Mouse (Mus musculus): ENCODE results near the gene Tmem120b. TPM values are rescaled to one million over a fixed set of nuclear protein-coding genes. Genes with fewer than 3 reads are reported as not detected.

Tmem120b gene
- total RNA-seq, 2 experiments from 2014 or later: 11.1 to 11.7 TPM

DNA sequence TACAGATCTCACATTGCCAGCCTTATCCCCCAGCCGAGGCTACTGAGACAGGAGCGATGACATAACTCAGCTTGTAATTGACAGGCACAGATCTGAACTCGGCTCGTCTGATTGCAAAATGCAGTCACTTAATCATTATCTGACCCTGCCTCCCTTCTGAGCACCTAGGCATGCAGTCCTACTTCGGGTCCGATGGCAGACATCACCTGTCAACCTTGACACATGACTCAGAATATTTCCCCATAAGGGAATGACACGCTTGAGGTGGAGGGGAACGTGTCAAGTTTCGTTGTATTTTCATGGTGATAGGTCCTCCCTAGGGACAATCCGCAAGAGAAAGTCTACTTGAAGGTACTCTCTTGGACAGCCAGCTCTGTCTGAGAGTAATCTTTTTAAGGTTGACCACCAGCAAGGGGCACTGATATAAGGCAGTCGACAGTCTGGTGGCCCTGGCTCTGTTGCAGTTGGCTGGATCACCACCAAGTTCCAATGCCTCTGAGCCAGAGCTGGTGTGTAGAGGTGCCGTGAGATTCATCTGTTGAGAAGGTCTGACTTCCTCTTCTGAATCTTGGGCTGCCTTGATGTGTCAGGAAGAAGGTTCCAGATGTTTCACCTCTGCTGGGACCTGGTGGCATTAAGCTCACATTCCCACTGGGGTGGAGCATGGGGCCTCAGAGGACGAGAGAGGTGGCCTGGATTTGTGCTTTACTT lies 15.3 kb downstream of the Tmem120b start:
- intact Hi-C loops (cut with DNase I): no loop called here
- no peak for DNase-seq

DNA sequence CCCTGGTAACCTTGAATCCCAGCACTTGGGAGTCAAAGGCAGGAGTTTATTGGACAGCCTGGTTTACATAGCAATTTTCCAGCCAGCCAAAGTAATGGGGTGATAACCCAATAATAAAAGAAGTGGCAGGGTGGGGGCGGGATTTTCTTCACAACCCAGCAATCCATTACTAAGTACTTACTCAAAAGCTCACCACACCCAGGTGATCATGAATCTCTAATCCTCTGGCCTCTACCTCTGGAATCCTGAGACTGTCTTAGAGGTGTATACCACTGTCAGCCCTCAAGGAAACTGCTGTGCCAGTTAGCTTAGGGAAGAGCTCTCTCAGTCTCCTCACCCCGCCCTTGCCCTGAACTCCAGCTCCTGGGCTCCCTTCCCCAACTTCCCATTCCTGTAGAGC lies 18.3 kb downstream of the Tmem120b start:
- intact Hi-C loops (cut with DNase I): no loop called here

DNA sequence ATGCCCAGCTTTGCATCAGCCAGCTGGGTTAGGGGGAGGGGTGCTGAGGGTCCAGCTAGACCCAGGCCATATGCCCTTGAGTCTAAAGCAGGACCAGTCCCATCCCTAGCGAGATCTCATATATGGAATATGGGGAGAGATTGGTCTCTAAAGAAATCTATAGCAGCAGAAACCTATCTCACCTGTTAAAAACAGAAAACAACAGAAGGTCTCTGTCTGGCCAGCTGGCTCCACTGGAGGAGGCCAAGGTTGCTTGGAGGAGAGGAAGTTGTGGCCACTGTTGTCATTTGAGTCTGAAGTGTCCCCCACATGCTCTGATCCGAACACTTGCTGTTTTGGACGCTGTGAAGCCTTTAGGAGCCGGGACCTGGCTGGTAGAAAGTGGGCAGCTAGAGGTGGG lies 20.6 kb downstream of the Tmem120b start:
- DNase-seq: no peak
- intact Hi-C loops (cut with DNase I): no loop called here

More for the DNA sequence above, 18.3 kb downstream of the Tmem120b start:
- no peak for DNase-seq

DNA sequence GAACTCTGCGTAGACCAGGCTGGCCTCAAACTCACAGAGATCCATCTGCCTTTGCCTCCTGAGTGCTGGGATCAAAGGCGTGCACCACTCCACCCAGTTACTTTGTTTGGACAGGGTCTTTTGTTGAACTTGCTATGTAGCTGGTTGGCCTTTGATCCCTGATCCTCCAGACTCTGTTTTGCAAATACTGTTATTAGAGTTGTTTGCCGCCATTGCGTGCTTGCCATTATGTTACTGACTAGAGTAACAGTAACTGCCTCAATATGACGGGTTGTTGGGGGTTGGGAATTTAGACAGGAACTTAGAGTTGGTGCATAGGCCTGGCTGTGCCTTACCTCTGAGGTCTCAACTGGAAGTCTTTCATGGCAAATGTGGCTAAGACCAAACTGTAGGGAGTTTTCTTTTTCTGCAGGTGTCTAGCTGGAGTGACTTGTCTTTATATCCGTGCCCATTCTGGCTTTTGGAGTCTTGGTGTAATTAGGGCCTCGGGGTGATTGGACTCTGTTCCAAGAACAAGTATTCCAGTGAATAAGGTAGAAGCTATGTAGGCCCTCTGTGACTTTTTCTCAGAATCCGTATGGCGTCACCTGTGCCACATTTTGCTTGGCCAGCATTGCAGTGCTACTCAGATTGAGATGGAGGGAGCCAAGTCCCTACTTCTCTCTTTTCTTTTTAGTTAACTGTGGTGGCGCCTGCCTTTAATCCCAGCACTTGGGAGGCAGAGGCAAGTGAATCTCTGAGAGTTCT lies 22.5 kb downstream of the Tmem120b start:
- DNase-seq: no peak
- intact Hi-C loops (cut with DNase I): loop anchor here (10.0 kb wide), 1 partner anchor 404 kb away; no protein-coding TSS in a partner anchor

DNA sequence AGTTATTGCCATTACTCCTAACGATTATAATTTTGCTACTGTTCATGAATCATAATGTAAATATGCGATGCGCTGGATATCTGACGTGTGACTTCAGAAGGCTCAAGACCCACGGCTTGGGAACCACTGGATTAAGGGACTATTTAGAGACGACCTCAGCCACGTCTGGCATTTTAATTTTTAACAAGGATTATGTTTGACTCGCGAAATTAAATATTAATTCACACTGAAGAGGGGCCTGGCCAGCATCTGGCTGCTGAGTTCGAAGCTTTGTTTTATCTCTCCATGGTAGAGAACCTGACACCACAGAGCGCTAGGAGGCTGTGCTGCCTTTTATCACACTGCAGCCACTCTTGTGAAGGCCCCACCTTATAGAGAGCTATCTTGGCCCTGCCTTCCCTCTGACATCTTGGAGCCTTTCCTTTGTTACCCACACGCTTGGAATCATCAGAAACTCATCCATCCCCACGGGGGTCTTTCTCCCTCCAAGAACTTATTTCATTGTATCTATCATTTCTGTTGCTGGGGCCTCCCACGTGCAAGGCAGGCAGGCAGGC lies 24.9 kb downstream of the Tmem120b start:
- intact Hi-C loops (cut with DNase I): loop anchor here (10.0 kb wide), 1 partner anchor 402 kb away; no protein-coding TSS in a partner anchor
- no peak for DNase-seq

DNA sequence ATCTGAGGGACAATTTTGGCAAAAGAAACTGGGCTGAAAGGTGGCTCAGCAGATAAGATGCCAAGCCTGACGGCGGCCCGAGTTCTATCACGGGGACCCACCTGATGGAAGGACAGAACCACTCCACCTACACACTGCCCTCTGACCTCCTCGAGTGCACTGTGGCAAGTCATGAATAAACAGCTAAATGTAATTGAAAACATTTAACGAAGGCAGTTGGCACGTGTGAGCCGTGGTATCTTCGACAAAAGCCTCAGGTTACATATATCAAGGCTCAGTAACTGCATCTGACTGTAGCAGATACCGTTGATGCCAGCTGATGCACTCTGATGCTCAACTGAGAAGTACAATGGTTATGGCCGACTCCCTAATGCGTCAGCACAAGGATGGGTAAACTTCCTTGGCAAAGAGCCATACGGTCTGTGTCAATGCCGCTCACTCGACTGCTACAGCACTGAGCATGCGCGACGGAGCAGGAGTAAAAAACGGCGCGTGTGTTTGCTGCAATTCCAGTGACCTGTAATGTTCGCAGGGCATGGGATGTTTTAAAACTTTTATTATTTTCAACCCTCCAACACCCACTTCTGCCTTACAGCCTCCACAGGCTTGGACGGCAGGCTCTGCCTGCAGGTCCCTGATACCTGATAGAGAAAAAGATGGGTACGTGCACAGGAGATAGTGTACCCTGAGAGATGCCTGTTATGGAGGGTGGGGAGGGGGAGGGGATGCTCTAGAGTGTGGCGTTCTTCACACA lies 26.2 kb downstream of the Tmem120b start:
- intact Hi-C loops (cut with DNase I): loop anchor here (10.0 kb wide), 1 partner anchor 400 kb away; no protein-coding TSS in a partner anchor
- DNase-seq: no peak

DNA sequence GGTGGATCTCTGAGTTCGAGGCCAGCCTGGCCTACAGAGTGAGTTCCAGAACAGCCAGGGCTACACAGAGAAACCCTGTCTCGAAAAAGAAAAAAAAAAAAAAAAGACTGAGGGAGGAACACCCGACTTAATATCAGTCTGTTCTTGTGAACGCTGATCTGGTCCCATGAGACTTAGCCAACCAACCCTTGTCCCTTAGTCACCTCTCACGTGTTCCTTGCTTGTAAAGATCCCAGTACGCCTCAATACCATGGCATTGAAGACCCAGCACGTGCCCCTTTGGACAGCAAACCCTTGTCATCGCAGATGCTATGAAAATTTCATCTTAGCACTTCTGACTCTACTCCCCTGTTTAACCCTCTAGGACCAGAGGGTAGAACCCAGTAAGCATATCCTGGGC lies 28.1 kb downstream of the Tmem120b start:
- intact Hi-C loops (cut with DNase I): loop anchor here (10.0 kb wide), 1 partner anchor 399 kb away; no protein-coding TSS in a partner anchor
- DNase-seq: no peak

DNA sequence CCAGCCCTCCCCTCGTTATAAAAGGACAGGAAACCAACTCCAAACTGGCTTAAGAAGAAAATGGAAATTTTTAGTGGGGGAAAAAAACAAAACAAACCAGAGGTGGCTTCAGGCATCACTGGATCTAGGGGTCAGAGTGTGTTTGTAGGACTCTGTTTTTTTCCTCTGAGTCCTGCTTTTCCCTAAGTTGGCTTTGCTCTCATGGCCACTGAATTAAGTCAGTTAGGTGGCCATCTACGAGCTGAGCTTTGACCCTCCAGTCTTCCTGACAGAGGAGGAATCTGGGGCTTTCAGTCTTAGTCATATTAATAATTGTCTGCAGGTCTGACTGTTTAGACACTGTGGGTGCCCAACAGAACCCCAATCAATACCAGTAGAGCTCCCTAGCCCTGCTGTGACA lies 30.3 kb downstream of the Tmem120b start:
- DNase-seq: no peak
- intact Hi-C loops (cut with DNase I): loop anchor here (10.0 kb wide), 1 partner anchor 396 kb away; no protein-coding TSS in a partner anchor

DNA sequence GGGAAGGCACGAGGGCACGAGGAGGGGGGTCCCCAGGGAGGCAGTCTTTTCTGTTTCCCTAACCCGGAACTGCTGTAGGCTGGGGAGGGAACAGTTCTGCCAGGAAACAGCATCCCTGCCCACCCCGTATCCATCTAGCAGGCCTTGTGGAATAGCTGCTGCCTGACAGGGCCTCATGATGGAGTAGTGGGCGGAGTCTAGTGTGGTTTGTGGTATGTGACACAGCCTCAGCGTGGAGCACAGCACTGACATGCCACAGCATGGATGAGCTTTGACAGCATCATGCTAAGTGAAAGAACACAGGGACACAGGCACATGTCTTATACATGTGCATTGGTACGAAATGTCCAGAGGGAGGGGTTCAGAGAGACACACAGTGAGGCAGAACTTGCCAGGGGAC lies 34.2 kb downstream of the Tmem120b start:
- intact Hi-C loops (cut with DNase I): no loop called here
- no peak for DNase-seq

DNA sequence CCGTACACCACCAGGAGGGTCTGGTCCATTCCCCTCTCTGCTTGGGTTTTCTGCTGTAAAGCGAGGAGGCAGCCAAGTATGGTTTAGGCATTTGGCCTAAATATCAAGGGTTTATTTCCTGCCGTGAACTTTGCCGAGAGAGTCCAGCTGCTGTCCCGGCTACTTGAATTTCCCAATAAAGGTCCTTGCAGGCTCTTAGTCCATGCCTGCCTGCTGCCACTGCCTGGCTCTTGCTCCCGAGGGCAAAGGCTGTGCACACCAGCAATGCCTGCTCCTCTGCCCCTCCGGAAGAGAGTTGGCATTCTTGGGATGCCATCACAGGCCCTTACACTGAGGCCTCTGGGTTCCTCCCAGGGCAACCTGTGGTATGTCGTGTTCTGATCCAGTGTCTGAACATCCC lies 35.3 kb downstream of the Tmem120b start:
- DNase-seq: no peak
- intact Hi-C loops (cut with DNase I): no loop called here

DNA sequence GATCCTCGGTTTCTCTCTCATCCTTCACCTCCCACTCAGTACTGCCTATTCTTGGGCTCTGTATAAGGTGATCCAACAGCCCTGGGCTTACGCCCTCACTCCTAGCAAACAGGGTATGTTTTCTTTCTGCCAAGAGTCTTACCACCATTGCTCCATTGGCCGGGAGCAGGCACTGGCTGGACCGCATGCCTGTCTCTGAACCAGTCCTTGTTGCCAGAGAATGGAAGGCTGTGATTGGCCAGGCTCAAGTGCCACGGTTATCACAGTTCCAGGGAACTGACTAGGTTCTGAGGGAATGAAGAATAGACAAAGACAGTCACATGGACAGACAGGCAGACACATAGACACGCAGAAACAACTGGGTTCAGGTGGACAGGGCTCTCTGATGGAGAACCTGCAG lies 36.6 kb downstream of the Tmem120b start:
- peak; percentile 68 to 70 for DNase-seq
- intact Hi-C loops (cut with DNase I): no loop called here

DNA sequence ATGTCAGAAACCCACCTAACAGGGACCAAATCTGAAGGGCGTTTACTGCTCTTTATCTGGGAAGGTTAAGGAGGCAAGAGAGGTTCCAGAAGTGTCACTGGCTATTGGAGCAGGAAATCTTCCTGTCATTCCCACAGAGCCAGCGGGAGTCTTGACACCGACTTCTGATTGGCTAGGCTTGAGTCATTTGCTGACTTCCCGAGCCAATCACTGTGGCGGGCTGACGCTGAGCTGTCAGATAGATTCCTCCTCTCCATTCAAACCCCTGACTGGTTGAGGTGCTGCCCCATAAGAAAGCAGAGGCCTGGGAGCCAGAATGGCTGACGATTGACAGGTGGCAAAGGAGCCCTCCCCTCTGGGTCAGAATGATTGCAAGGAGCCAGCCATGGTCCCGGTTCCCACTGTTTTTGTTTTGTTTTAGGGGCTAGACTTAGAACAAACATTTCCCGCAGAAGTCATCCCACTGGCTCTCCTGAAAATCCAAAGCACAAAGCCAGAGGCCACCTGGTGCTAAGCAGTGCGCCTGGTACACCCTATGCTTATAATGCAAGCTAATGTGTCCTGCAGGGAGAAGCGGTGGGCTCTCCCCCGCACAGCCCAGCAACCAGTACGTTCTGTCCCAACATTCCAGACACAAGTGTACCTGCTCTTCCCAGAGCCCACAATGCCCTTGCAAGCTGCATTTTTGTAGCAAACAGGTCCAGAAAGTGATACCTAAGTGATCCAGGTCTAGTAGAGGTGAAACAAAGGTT lies 41.4 kb downstream of the Tmem120b start:
- intact Hi-C loops (cut with DNase I): loop anchor here (5.0 kb wide), 1 partner anchor 142 kb away; no protein-coding TSS in a partner anchor

DNA sequence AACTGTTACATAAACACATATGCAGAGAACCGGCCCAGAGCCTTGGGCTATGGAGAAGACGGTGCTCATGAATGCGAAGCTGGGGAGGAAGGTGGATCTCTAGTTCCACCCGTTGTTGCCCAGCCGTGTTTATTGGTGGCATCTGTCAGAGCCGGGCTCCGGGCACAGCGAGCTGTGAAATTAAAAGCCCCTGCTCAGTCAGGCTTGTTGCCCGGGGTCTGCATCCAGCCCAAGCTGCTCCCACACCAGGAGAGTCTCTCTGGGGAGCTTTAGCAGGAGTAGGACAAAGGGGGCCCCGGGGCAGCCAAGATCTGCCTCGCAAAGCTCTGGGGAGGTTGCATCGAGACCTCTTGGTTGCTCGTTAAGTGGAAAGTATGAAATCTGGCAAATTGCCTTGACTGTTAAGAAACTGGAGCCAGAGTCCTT lies 42.1 kb downstream of the Tmem120b start:
- intact Hi-C loops (cut with DNase I): loop anchor here (5.0 kb wide), 1 partner anchor 143 kb away; no protein-coding TSS in a partner anchor
- no peak for DNase-seq

More for the DNA sequence above, 41.4 kb downstream of the Tmem120b start:
- DNase-seq: peak; percentile 42 to 48

DNA sequence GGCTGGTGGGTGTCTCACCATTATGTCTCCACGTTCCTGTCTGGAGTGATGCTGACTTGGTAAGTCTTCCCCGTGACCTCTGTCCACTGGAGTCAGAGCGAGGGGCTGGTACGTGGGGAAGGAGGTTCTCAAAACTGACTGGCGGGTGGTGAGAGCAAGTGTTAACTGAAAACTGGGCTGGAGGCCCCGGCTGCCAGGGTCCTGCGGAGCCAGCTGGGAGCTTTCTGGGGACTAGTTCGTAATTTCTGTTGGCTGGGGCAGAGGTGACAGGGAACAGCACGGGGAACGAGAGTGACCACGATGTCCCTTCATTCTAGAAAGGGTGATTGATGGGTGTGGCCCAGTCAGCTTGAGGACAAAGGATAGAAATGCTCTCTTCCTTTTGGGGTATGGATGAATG lies 45.9 kb downstream of the Tmem120b start:
- intact Hi-C loops (cut with DNase I): loop anchor here (5.0 kb wide), 1 partner anchor 147 kb away; no protein-coding TSS in a partner anchor
- DNase-seq: no peak

DNA sequence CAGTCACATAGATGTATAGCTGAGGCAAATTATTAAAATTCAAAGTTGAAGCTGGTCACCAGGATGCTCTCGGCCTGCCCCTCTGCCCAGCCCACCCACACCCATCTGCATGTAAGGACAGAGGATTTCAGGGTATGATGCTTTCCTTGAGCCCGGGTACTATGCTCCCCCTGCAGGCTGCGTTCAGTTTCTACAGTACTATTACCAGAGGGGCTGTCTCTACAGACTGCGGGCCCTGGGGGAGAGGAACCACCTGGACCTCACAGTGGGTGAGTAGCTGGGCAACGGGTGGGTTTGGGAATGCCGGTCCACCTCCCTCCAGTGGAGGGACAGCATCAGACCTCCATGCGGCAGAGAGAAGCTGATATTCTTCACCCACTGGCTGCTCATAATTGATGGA lies 46.7 kb downstream of the Tmem120b start:
- intact Hi-C loops (cut with DNase I): loop anchor here (1.0 to 5.0 kb wide), 2 partner anchors 49 to 148 kb away; no protein-coding TSS in a partner anchor
- DNase-seq: peak; percentile 50 to 66

DNA sequence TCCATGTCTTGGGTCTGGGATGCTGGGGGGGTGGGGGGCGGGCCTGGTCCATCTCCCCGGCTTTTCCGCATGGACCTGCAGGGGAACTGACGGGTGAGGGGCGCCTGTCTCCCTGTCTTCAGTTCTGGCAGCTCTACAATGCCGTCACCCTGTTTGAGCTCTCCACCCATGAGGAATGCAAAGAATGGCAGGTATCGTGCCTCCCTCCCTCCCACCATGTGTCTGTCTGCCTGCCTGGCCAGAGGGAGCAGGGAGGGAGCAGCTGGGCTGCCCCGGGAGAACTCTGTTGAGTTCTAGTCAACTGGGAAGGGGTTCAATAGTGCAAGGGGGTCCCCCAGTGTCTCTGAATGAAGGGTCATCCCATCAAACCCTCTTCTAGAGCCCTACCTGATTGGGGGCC lies 47.9 kb downstream of the Tmem120b start:
- DNase-seq: no peak
- intact Hi-C loops (cut with DNase I): loop anchor here (2.0 kb wide), 1 partner anchor 41 kb away; no protein-coding TSS in a partner anchor

DNA sequence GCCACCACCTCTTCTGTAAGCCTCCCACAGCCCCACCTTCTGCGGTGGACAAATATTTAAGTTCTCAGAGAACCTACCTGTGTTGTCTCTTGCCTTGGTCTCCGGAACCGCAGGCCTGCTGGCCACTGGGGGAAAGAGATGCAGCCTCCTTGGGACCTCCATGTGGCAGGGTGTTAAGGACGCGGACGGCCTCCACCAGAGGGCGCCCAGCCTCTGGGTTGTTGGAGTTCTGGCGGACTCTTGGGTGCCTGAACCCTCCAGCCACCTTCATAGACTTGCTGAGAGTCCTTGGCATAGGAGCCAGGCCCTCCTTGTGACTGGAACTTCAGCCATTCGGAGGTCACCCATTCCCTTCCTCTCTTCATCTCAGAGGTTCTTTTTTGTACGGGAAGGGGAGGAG lies 49.0 kb downstream of the Tmem120b start:
- intact Hi-C loops (cut with DNase I): loop anchor here (1.0 to 2.0 kb wide), 2 partner anchors 40 to 54 kb away; no protein-coding TSS in a partner anchor
- peak; percentile 79 to 87 for DNase-seq

DNA sequence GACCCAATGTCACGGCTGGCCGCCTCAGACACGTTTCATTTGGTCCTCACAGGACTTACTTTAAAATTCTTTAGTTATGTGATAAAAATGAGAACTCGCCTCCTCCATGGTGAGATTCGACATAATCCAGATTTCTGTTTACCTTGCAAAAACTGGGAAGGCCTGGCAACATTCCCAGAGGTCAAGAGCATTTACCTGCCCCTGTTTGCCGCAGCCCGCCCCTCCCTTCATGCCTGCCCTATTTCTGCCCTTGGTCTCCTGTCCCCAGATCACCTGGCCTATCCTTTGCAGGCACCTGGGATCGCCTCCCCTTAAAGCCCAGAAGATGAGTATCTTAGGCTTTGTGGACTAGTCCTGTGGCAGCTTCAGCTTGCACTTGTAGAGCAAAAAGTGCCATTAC lies 49.6 kb downstream of the Tmem120b start:
- no peak for DNase-seq
- intact Hi-C loops (cut with DNase I): loop anchor here (1.0 to 2.0 kb wide), 3 partner anchors 15 to 54 kb away; partner anchors contain the start of gene Rhof

DNA sequence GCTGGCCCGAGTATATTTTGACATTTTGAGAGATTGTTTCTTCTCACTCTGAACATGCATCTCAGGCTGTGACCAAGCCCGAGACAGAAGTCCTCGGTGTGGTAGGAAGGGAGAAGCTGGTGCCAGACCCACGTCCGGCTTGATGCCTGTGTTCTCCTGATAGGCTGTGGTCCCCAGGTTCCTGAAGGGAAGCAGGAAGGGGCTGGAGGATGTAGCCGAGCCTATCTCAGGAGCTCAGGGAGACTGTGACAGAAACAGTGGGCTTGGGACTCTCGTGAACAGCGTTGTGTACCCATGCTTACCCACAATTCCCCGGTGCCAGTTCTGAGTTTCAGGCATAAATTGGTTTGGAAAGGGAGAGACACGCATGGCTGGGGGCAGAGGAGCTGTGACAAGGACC lies 50.6 kb downstream of the Tmem120b start:
- intact Hi-C loops (cut with DNase I): loop anchor here (2.0 kb wide), 1 partner anchor 14 kb away; the partner anchor contains the start of gene Rhof
- no peak for DNase-seq
